Mouse (Mus musculus) CD4-positive naive resting alpha-beta T cell, adult 57 days (primary cell): Measurements from ENCODE around the gene Fopnl. TPM values are rescaled to one million over a fixed set of nuclear protein-coding genes. Genes with fewer than 3 reads are reported as not detected.

Source experiments
- total RNA-seq: library from RNA; stranded (reverse); gene quantifications from one replicate; pipeline ENCODE4 v1.2.4, GENCODE M21; 2023

The Fopnl gene
- total RNA-seq = 43.4 TPM

GRCm38 (mm10) chr16:14316884-14317876, at the start of gene Fopnl:
TSS of gene Fopnl (minus strand) at chr16:14317405.

GRCm38 (mm10) chr16:14361362-14362098, 44.3 kb upstream of the Fopnl start, which contains the start of gene Abcc1:
TSS of gene Abcc1 (plus strand) at chr16:14361558.

GRCm38 (mm10) chr16:14291223-14291622, 26.0 kb downstream of the Fopnl start, which contains the start of gene Myh11:
TSS of gene Myh11 (minus strand) at chr16:14291372.

Other genes with a start within 250 kb of the Fopnl start
- 35.1 TPM for gene Nde1, start 154.1 kb downstream of the Fopnl start, total RNA-seq
- 61.5 TPM for gene Marf1, start 154.1 kb downstream of the Fopnl start, total RNA-seq
- gene Myh11, start 26.0 kb downstream of the Fopnl start, total RNA-seq = 0.27 TPM
- gene Abcc1, start 44.2 kb upstream of the Fopnl start, total RNA-seq = 50.8 TPM
- gene A630010A05Rik, start 244.9 kb upstream of the Fopnl start, total RNA-seq = not detected